Comparison of ENCODE assay signal across 8 mouse cellular contexts in the genomic region with DNA sequence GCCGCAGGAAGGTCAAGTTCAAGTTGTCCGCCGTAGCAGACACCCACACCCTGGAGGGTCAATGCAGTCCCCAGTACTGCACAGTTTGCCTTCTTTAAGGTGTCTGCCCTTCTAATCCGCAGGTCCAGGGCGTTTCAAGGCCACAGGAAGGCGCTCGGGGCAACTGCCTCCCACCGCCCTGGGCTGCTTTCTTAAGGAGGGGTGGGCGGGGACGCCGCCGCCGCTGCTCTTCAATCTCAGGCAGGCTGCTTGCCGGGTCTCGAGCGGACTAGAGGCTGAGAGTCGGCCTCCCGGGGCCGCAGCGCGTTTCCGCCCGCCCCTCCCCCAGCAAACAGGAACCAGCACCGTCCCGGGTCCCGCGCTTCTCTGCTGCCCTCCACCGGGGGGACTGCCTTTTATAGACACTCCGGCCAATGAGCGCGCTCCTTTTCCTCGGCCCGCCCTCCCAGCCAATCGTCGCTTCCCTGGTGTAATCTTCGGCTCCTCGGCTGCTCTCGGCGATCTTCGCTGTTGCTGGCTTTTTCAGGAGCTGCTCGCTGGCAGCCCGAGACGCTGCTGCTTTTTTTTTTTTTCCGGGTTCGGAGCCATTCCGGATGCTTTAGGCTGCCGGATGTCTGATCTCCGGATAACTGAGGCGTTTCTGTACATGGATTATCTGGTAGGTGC. TPM values are rescaled to one million over a fixed set of nuclear protein-coding genes. Genes with fewer than 3 reads are reported as not detected.
DNase-seq lines count a peak whose midpoint lies in the region; ATAC-seq and TF ChIP-seq lines count a peak whose summit lies in the region.

A gene (plus strand): TSS at position 467 of the 666 bp plus-strand sequence.

- H3K4me2 ChIP-seq in kidney, embryonic 15.5 days, result peak within 1 kb of the TSS; percentile 73

- peaks cover 15% of the 10 kb centered on the region for H3K4me1 ChIP-seq in bone marrow macrophage, adult 2 months (ENCODE audit: control insufficient read depth, insufficient read depth, low read length)
- H3K4me1 ChIP-seq in embryonic fibroblast, embryonic 13.5 days (ENCODE audit: control insufficient read depth, insufficient read depth, low read length), result peaks cover 4% of the 10 kb centered on the region; the same call in 1 of the 2 replicates
- H3K4me1 ChIP-seq in heart, embryonic 10.5 days, result peaks cover 27% of the 10 kb centered on the region
- peaks cover 23% of the 10 kb centered on the region for H3K4me1 ChIP-seq in kidney, embryonic 15.5 days

- H3K36me3 ChIP-seq in heart, embryonic 10.5 days, result no peaks in the 10 kb centered on the region
- H3K36me3 ChIP-seq in kidney, embryonic 15.5 days, result no peaks in the 10 kb centered on the region

- no peaks in the 10 kb centered on the region for H3K27me3 ChIP-seq in heart, embryonic 10.5 days (ENCODE audit: insufficient read depth, poor library complexity, severe bottlenecking)
- no peaks in the 10 kb centered on the region for H3K27me3 ChIP-seq in kidney, embryonic 15.5 days

- ATAC-seq in kidney, embryonic 15.5 days (replicated peaks; ENCODE audit: low FRiP score), result peak; percentile 99
- ATAC-seq in monocyte, adult 5-6 weeks (replicated peaks; ENCODE audit: insufficient number of reproducible peaks, low FRiP score, low TSS enrichment, poor library complexity, severe bottlenecking), result peak; percentile 99

- peak within 1 kb of the TSS; percentile 62 for H3K27ac ChIP-seq in bone marrow macrophage, adult 2 months (ENCODE audit: insufficient read depth, low read depth, low read length)
- peak within 1 kb of the TSS; percentile 36 for H3K27ac ChIP-seq in embryonic fibroblast, embryonic 13.5 days (ENCODE audit: insufficient read depth, low read length)
- H3K27ac ChIP-seq in heart, embryonic 10.5 days, result peak within 1 kb of the TSS; percentile 96
- H3K27ac ChIP-seq in kidney, embryonic 15.5 days, result peak within 1 kb of the TSS; percentile 95

- no peak for TF ChIP-seq CTCF in bone marrow macrophage, adult 2 months (IDR thresholded peaks at IDR 0.05; ENCODE audit: low read depth, low read length)
- no peak for TF ChIP-seq CTCF in embryonic fibroblast, embryonic 13.5 days (IDR thresholded peaks at IDR 0.05; ENCODE audit: borderline replicate concordance, insufficient read depth, low read length)

- H3K4me3 ChIP-seq in bone marrow macrophage, adult 2 months (ENCODE audit: insufficient read depth, low read length), result peak within 1 kb of the TSS; percentile 77
- peak within 1 kb of the TSS; percentile 61 for H3K4me3 ChIP-seq in embryonic fibroblast, embryonic 13.5 days (ENCODE audit: insufficient read depth, low read length)
- H3K4me3 ChIP-seq in heart, embryonic 10.5 days, result peak within 1 kb of the TSS; percentile 91
- peak within 1 kb of the TSS; percentile 88 for H3K4me3 ChIP-seq in kidney, embryonic 15.5 days (replicated peaks)

- peak; percentile 95 for TF ChIP-seq POLR2A in bone marrow macrophage, adult 2 months (IDR thresholded peaks at IDR 0.05; ENCODE audit: borderline replicate concordance, low read depth, low read length)
- TF ChIP-seq POLR2A in embryonic fibroblast, embryonic 13.5 days (IDR thresholded peaks at IDR 0.05; ENCODE audit: low read depth, low read length), result peak; percentile 97

- peak within 1 kb of the TSS; percentile 93 for H3K9ac ChIP-seq in kidney, embryonic 15.5 days

- H3K9me3 ChIP-seq in heart, embryonic 10.5 days, result no peaks in the 10 kb centered on the region
- no peaks in the 10 kb centered on the region for H3K9me3 ChIP-seq in kidney, embryonic 15.5 days (replicated peaks)

- peak; percentile 97 for DNase-seq in A20 (ENCODE audit: low read depth, low spot score)
- peak; percentile 99 for DNase-seq in heart, embryonic 10.5 days (ENCODE audit: low spot score)
- peak; percentile 97 for DNase-seq in liver
- peak; percentile 97 to 99 for DNase-seq in spleen, postnatal 4 days (ENCODE audit: low spot score in 2 of 2)

- 1% methylated on average over 49 of the region's 49 CpGs for WGBS in heart, embryonic 10.5 days
- under 1% methylated on average over 48 of the region's 49 CpGs for WGBS in kidney, embryonic 15.5 days

RNA-seq across cellular contexts. Expression of the gene that starts here (rescaled TPM):
- polyA plus RNA-seq in bone marrow macrophage, adult 2 months (2012; ENCODE audit: insufficient read depth, insufficient read length, missing spikeins), result 7.7 and 10.1 TPM in 2 replicates
- polyA plus RNA-seq in embryonic fibroblast, embryonic 13.5 days (2011; ENCODE audit: insufficient read length, low read depth, missing spikeins), result 25.9 and 26.9 TPM in 2 replicates
- 7.5 and 8.9 TPM in 2 replicates for polyA plus RNA-seq in heart, embryonic 10.5 days (2016; fragmentation: Nextera tagmentation; extraction: Ambion mirVana)
- polyA plus RNA-seq in kidney, embryonic 15.5 days (2015; fragmentation: Nextera tagmentation; extraction: Ambion mirVana), result 13.8 and 14.1 TPM in 2 replicates
- total RNA-seq in monocyte, adult 5-6 weeks (2017), result 8.4 to 11.4 TPM (median 11.3 TPM) in 3 replicates

Comparison
In these comparisons a context has a peak if more than half of its experiments do, and no peak if none do; other contexts are left out.
1. Peak in every context shown above with its lines: DNase-seq, ATAC-seq, H3K4me3 ChIP-seq and H3K27ac ChIP-seq.
2. H3K27ac ChIP-seq: peak in every context shown above with its lines; median percentile 96 in heart, embryonic 10.5 days; 95 in kidney, embryonic 15.5 days; 62 in bone marrow macrophage, adult 2 months; 36 in embryonic fibroblast, embryonic 13.5 days.